ENCODE assay signal across 8 mouse cellular contexts in the genomic region with DNA sequence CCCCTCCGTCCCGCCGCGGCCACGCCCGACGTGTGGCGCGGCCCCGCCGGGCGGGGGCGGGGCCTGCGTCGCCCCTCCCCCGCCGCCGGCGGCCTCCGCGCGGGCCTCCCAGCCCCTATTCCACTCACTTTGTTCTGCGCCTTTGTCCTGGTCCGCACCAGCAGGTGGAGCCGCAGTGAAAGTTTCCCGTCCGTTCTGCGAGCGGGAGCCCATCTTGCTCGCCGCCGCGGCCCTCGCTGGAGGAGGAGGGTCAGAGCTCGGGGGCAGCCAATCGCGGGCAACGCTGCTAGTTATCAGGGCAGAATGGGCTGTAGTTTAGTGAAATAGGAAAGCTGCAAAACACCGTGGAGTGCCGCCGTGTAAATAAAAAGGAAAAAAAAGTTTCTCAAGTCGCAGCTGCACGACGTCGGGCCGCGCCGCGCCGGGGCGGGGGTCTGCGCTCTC. TPM values are rescaled to one million over a fixed set of nuclear protein-coding genes. Genes with fewer than 3 reads are reported as not detected.
DNase-seq lines count a peak whose midpoint lies in the region; ATAC-seq lines count a peak whose summit lies in the region.

Gene Asf1a, plus strand, starts transcription at position 81 of the 444 bp plus-strand sequence.

- H3K36me3 ChIP-seq in lung, embryonic 16.5 days (ENCODE audit: control insufficient read depth, insufficient read depth, low read length) = peaks cover 4% of the 10 kb centered on the region; the same call in 1 of the 2 replicates

- H3K4me1 ChIP-seq in lung, embryonic 16.5 days (replicated peaks; ENCODE audit: control insufficient read depth, insufficient read depth, low read length) = peaks cover 13% of the 10 kb centered on the region

- DNase-seq in MEL-GATA-1-ER (ENCODE audit: extremely low read depth, low read depth) = peak; percentile 90
- DNase-seq in cerebellum, adult 8-10 months = peak; percentile 97
- DNase-seq in forelimb bud, embryonic 11.5 days (ENCODE audit: low read depth, low spot score) = peak; percentile 97
- DNase-seq in layer of hippocampus, adult 9-10 months (ENCODE audit: low spot score) = peak; percentile 83
- peak; percentile 77 for DNase-seq in ovary, postnatal 10 days (ENCODE audit: low spot score)
- DNase-seq in thymus, postnatal 10 days (ENCODE audit: low spot score in 2 of 2) = peak; percentile 94 to 96

- peak within 1 kb of the TSS; percentile 70 for H3K4me2 ChIP-seq in lung, embryonic 16.5 days (ENCODE audit: low read depth, low read length)

- no peaks in the 10 kb centered on the region for H3K9me3 ChIP-seq in lung, embryonic 16.5 days (ENCODE audit: control insufficient read depth, low read length)

- H3K27ac ChIP-seq in lung, embryonic 16.5 days (ENCODE audit: low read length) = peak within 1 kb of the TSS; percentile 99

- WGBS in lung, embryonic 16.5 days = under 1% methylated on average over 52 of the region's 52 CpGs

- H3K4me3 ChIP-seq in lung, embryonic 16.5 days (ENCODE audit: low read length) = peak within 1 kb of the TSS; percentile 97

- peak; percentile 91 to 93 for ATAC-seq in hematopoietic stem cell, adult 5-6 weeks (replicated peaks in 1 of 2; ENCODE audit: insufficient read depth in 1 of 2, low FRiP score in 2 of 2, low TSS enrichment in 1 of 2, low read depth in 1 of 2, poor library complexity in 2 of 2, severe bottlenecking in 2 of 2)
- peak; percentile 98 for ATAC-seq in lung, embryonic 16.5 days (ENCODE audit: low read depth)

- H3K9ac ChIP-seq in lung, embryonic 16.5 days (ENCODE audit: low read length) = peak within 1 kb of the TSS; percentile 95

- no peaks in the 10 kb centered on the region for H3K27me3 ChIP-seq in lung, embryonic 16.5 days (ENCODE audit: control insufficient read depth, insufficient read depth, low read depth, low read length)

RNA-seq across cellular contexts. Expression of gene Asf1a, which starts in this region (rescaled TPM):
- 71.5 and 99.9 TPM in 2 replicates for total RNA-seq in hematopoietic stem cell, adult 5-6 weeks (2017)
- polyA plus RNA-seq in lung, embryonic 16.5 days (2015; fragmentation: Nextera tagmentation; extraction: Ambion mirVana) = 104 and 105 TPM in 2 replicates

Comparison
In these comparisons a context has a peak if more than half of its experiments do, and no peak if none do; other contexts are left out.
1. Peak in every context shown above with its lines: DNase-seq, ATAC-seq, H3K4me3 ChIP-seq and H3K27ac ChIP-seq.